8 mouse cellular contexts compared by ENCODE assay signal in the genomic region with DNA sequence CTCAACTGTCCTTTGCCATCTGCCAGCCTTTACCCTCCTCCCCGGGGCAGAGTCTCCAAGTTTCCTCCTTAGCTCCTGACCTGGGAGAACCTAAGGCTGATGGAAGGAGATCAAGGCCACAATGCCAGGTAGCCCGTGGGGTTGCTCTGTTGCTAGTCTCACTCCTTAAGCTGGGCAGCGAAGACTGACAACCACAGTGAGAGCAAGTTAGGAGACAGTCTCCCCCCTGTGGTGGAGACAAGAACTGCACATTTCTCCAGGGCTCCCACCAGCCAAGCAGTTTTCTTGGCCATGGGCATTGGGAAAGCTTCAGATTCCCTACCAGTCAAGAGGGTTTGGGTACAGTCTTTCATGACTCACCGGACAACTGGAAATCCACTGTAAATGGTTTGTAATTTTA. TPM values are rescaled to one million over a fixed set of nuclear protein-coding genes. Genes with fewer than 3 reads are reported as not detected.
DNase-seq lines count a peak whose midpoint lies in the region; TF ChIP-seq lines count a peak whose summit lies in the region.
"Had no signal": no experiment of that assay in that cellular context is flagged by ENCODE, and none has a peak within 500 bp of the region (broad histone marks: within the 10 kb centered on the region; RNA-seq: fewer than 3 reads in every experiment).

No protein-coding gene starts in this region.

- no peaks in the 10 kb centered on the region for H3K27me3 ChIP-seq in small intestine, adult 2 months (ENCODE audit: control insufficient read depth, insufficient read depth, low read length)

- peak; percentile 85; the same call in 1 of the 2 replicates for TF ChIP-seq CTCF in small intestine, adult 2 months (IDR thresholded peaks at IDR 0.05; ENCODE audit: extremely low read depth, insufficient read length, insufficient replicate concordance, low read depth, low read length)

- no peak for TF ChIP-seq POLR2A in small intestine, adult 2 months (IDR thresholded peaks at IDR 0.05; ENCODE audit: low read depth, low read length)

- no peak overlapping the region for H3K4me3 ChIP-seq in small intestine, adult 2 months (ENCODE audit: low read depth, low read length)

- no peaks in the 10 kb centered on the region for H3K36me3 ChIP-seq in small intestine, adult 2 months (ENCODE audit: control insufficient read depth, insufficient read depth, low read length)

- WGBS in small intestine, adult 2 months, result 34% methylated on average over 4 of the region's 4 CpGs

- DNase-seq in CD8-positive naive resting alpha-beta T cell, adult 2 months (ENCODE audit: low read depth in 2 of 2, low spot score in 2 of 2), result peak; percentile 53 to 60
- peak; percentile 93 for DNase-seq in NIH3T3 (ENCODE audit: low read depth)
- peak; percentile 85 to 86 for DNase-seq in cerebellum, postnatal 14 days
- peak; percentile 37 for DNase-seq in gastrocnemius, postnatal 25 days
- peak; percentile 79 to 80 for DNase-seq in layer of hippocampus, postnatal 10 days (ENCODE audit: low spot score in 2 of 2)
- DNase-seq in lung, postnatal 36 days, result peak; percentile 81

- no peak overlapping the region for H3K27ac ChIP-seq in small intestine, adult 2 months (ENCODE audit: insufficient read depth, low read depth, low read length)
- H3K27ac ChIP-seq: macrophage had no signal

- no peaks in the 10 kb centered on the region for H3K4me1 ChIP-seq in small intestine, adult 2 months (ENCODE audit: control insufficient read depth, insufficient read depth, insufficient read length, low read length)

RNA-seq across cellular contexts. Expression of gene Stra8, which starts 7.2 kb away (rescaled TPM):
- not detected for total RNA-seq in gastrocnemius, postnatal 25 days (2021)
- not detected for total RNA-seq in layer of hippocampus, postnatal 10 days (2021)
- not detected in 2 replicates for polyA plus RNA-seq in small intestine, adult 2 months (2012; rRNA removed)
- polyA plus RNA-seq: macrophage had no signal

RNA-seq across cellular contexts. Expression of gene Wdr91, which starts 16.5 kb away (rescaled TPM):
- total RNA-seq in gastrocnemius, postnatal 25 days (2021), result 1 to 10 TPM; 5.1 to 5.8 TPM
- total RNA-seq in layer of hippocampus, postnatal 10 days (2021), result 10 to 100 TPM; 32.6 to 34.9 TPM
- 3.3 and 4.7 TPM in 2 replicates for polyA plus RNA-seq in small intestine, adult 2 months (2012; rRNA removed)

RNA-seq across cellular contexts. Expression of gene Cyren, which starts 49.3 kb away (rescaled TPM):
- 1 to 10 TPM; 2.6 to 4.1 TPM for total RNA-seq in gastrocnemius, postnatal 25 days (2021)
- 1 to 10 TPM; 5.4 TPM for total RNA-seq in layer of hippocampus, postnatal 10 days (2021)
- polyA plus RNA-seq in small intestine, adult 2 months (2012; rRNA removed), result 1.4 and 1.6 TPM in 2 replicates

Comparison
In these comparisons a context has a peak if more than half of its experiments do, and no peak if none do; other contexts are left out.
1. DNase-seq: peak in every context shown above with its lines; median percentile 93 in NIH3T3; 86 in cerebellum, postnatal 14 days; 81 in lung, postnatal 36 days; 80 in layer of hippocampus, postnatal 10 days; 56 in CD8-positive naive resting alpha-beta T cell, adult 2 months; 37 in gastrocnemius, postnatal 25 days.
2. RNA of gene Wdr91, which starts 16.5 kb away (total RNA-seq): 32.6 to 34.9 TPM in layer of hippocampus, postnatal 10 days; 5.1 to 5.8 TPM in gastrocnemius, postnatal 25 days; every median in the first group is over 4 times any median in the second.